Mouse (Mus musculus) intestine, embryonic 14.5 days (tissue): ENCODE measurements around the gene Mfng. TPM values are rescaled to one million over a fixed set of nuclear protein-coding genes. Genes with fewer than 3 reads are reported as not detected.

Experiments used
- ATAC-seq: fragments of 200-750 bp; cut with Nextera tagmentation; replicated peaks from 2 replicates; pipeline ENCODE4 v1.8.0; 2017; ENCODE audit warnings: low read depth, moderate number of reproducible peaks, moderate TSS enrichment, moderate library complexity; ENCODE audit not compliant: low FRiP score, low TSS enrichment
- DNase-seq: peaks from one replicate; pipeline ENCODE4 v3.0.0-alpha.2; 2018; ENCODE audit warnings: low spot score
- H3K27ac ChIP-seq: fragments of 300-500 bp; sonication (generic); 2 replicates; pipeline ENCODE4 v1.5.1; 2014; ENCODE audit warnings: low read depth, mild to moderate bottlenecking, control low read depth
- H3K27me3 ChIP-seq: fragments of 300-500 bp; sonication (generic); replicated peaks from 2 replicates; pipeline ENCODE4 v1.6.1; 2014; ENCODE audit warnings: low read length, control low read depth; ENCODE audit not compliant: control insufficient read depth, insufficient read depth
- H3K36me3 ChIP-seq: fragments of 300-500 bp; sonication (generic); 2 replicates; pipeline ENCODE4 v1.6.1; 2014; ENCODE audit warnings: low read length, control low read depth; ENCODE audit not compliant: control insufficient read depth, insufficient read depth
- H3K4me1 ChIP-seq: fragments of 300-500 bp; sonication (generic); replicated peaks from 2 replicates; pipeline ENCODE4 v1.6.1; 2014; ENCODE audit warnings: low read length, control low read depth, mixed read lengths; ENCODE audit not compliant: control insufficient read depth, insufficient read depth
- H3K4me2 ChIP-seq: fragments of 300-500 bp; sonication (generic); 2 replicates; pipeline ENCODE4 v1.6.1; 2014; ENCODE audit warnings: low read length
- H3K4me3 ChIP-seq: fragments of 300-500 bp; sonication (generic); 2 replicates; pipeline ENCODE4 v1.5.1; 2014; ENCODE audit warnings: low read depth, low read length, control low read depth, mixed read lengths
- H3K9ac ChIP-seq: fragments of 300-500 bp; sonication (generic); 2 replicates; pipeline ENCODE4 v1.6.1; 2014; ENCODE audit warnings: mild to moderate bottlenecking, low read length
- H3K9me3 ChIP-seq: fragments of 300-500 bp; sonication (generic); 2 replicates; pipeline ENCODE4 v1.6.1; 2016; ENCODE audit warnings: low read length, control low read depth; ENCODE audit not compliant: control insufficient read depth
- WGBS: fragments of 180-500 bp; shearing (Covaris S2); extraction: QIAGEN DNeasy Blood & Tissue Kit; methylation state at CpG from one replicate; pipeline ENCODE4 v1.1.7; 2014; 5-methylcytosine and 5-hydroxymethylcytosine counted together
- polyA plus RNA-seq: library from polyadenylated mRNA; unstranded; fragments of >200 nt; fragmentation: Nextera tagmentation; extraction: Ambion mirVana; gene quantifications from 2 replicates; pipeline ENCODE4 v1.2.1, GENCODE M21; 2014

Gene Mfng
- polyA plus RNA-seq: 18.4 and 19.1 TPM in 2 replicates

DNA sequence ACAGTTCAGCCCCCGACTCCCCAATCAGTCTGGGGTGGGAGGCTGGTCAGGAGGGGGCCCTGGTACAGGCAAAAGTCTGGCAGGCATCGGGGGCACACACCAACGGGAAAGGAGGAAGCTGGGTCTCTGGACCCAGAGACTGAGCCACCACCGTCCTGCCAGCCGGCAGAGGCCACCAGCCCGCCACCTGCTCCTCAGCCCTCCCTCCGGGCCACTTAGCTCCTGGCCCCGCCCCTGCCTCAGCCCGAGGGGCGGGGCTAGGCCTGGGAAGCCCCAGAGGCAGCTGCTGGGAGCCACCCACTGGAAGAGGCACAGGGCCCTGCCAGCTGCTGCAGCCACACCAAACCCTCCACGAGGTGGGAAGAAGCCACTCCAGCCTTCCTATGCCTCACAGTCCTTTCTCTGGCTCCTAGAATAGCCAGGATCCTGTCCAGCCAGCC, at the start of gene Mfng:
TSS of gene Mfng (minus strand) at position 186 of the 440 bp plus-strand sequence.
- DNase-seq: peak; percentile 72
- Histone ChIP-seq H3K9ac (peak within 1 kb of the TSS; percentile 30), H3K4me3 (peak within 1 kb of the TSS; percentile 24), H3K36me3 (no peaks in the 10 kb centered on the region; the same call in 1 of the 2 replicates), H3K9me3 (0 out of 2 replicates have a peak, but pooled peaks cover 3% of the 10 kb centered on the region), H3K27me3 (no peaks in the 10 kb centered on the region), H3K4me1 (peaks cover 6% of the 10 kb centered on the region), H3K27ac (0 out of 2 replicates have a peak within 1 kb of the TSS, but pooled peaks have one; percentile 14), H3K4me2 (peak within 1 kb of the TSS; percentile 38)
- 4% methylated on average over 11 of the region's 11 CpGs for WGBS
- peak; percentile 79 for ATAC-seq

DNA sequence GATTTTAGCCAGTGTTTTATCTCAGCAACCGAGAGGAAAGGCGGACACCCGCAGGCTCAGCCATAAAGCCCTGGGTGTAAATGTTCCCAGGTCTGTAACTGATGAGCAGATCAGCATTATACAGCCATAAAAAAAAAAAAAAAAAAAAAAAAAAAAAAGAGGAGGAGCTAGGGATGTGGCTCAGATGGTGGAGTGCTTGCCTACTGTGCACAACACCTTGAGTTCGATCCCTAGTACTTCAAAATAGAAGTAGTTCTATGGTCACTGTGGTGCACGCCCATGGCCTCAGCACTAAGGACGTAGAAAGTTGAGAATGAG, 42.8 kb upstream of the Mfng start:
- Histone ChIP-seq H3K9me3 (no peaks in the 10 kb centered on the region), H3K4me3 (no peak overlapping the region), H3K4me1 (peaks cover 5% of the 10 kb centered on the region; the same call in 1 of the 2 replicates), H3K9ac (no peak overlapping the region), H3K36me3 (no peaks in the 10 kb centered on the region), H3K4me2 (no peak overlapping the region), H3K27me3 (no peaks in the 10 kb centered on the region), H3K27ac (no peak overlapping the region)
- ATAC-seq: no peak
- 51% methylated on average over 6 of the region's 6 CpGs for WGBS
- no peak for DNase-seq

DNA sequence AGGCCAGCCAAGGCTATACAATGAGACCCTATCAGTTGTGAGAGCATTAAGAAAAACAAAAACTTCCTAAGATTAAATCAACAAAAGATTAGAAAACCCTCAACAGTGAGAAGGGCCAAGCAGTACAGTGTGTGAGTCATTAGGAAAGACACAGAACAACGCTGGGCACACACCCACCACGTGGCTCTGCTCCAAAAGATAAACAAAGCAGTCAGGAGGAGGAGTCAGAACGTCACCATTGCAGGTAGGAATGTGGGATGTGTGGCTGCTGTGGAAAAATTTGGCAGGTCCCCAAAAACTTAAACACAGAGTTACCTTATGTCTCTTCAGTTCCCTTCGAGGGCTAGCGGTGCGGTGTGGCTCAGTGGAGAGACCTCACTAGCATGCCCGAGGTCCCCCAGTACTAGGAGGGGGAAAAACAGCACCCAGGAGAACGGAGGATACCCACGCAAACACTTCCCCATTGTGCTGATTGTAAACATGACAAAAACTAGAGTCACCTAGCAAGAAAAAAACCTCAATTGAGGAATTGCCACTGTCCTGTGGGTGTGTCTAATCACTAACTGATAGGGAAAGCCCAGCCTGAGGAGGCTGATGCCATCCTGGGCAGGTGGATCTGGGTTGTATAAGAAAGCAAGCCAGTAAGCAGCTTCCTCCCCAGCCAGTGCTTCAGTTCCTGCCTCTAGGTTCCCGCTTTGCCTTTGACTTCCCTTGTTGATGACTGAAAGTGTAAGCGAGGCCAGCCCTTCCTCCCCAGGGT, 42.2 kb upstream of the Mfng start:
- Histone ChIP-seq H3K4me3 (no peak overlapping the region), H3K4me1 (peaks cover 5% of the 10 kb centered on the region; the same call in 1 of the 2 replicates), H3K4me2 (no peak overlapping the region), H3K9ac (no peak overlapping the region), H3K36me3 (no peaks in the 10 kb centered on the region), H3K9me3 (no peaks in the 10 kb centered on the region), H3K27ac (no peak overlapping the region), H3K27me3 (no peaks in the 10 kb centered on the region)
- no peak for DNase-seq
- ATAC-seq: peak; percentile 81
- 37% methylated on average over 11 of the region's 11 CpGs for WGBS

DNA sequence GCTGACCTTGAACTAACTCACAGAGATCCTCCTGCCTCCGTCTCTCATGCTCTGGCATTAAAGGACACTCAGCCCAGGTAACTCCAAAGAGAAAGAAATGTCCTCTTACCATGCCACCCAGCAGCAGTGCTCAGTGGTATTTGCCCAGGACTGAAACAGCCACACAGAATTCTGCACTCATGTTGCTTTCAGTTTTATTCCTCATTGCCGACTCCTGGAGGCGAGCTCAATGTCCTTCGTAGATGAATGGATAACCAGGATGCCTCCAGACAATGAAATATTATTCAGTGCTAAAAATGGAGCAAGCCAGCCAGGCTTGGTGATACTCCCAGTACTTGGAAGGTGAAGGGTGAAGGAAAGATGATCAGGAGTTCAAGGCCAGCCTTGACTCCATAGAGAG, 40.3 kb upstream of the Mfng start:
- no peak overlapping the region for H3K4me2 ChIP-seq
- no peak overlapping the region for H3K4me3 ChIP-seq
- DNase-seq: no peak
- H3K36me3 ChIP-seq: no peaks in the 10 kb centered on the region
- H3K4me1 ChIP-seq: peaks cover 5% of the 10 kb centered on the region; the same call in 1 of the 2 replicates
- no peaks in the 10 kb centered on the region for H3K27me3 ChIP-seq
- H3K9ac ChIP-seq: no peak overlapping the region
- H3K9me3 ChIP-seq: no peaks in the 10 kb centered on the region
- WGBS: 85% methylated on average over 4 of the region's 4 CpGs
- H3K27ac ChIP-seq: no peak overlapping the region
- ATAC-seq: no peak

DNA sequence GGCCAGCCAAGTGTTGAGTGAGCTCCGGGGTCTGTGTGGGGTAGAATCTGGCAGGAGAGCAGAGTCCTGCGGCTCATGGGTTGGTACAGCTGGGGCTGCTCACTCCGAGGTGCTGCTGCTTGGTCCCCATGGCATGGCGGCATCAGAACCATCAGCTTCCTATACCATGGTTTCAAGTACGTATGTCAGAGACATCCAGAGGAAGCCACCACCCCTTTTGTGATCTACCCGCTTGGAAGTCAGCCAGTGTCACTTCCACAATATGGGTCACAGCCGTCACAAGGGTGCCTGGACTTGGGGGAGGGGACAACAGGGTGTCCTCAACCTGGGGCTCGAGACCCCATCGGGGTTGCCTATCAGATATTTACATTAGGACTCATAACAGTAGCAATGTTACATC, 36.9 kb upstream of the Mfng start:
- Histone ChIP-seq H3K9ac (no peak overlapping the region), H3K4me1 (peaks cover under 1% of the 10 kb centered on the region; the same call in 1 of the 2 replicates), H3K27me3 (no peaks in the 10 kb centered on the region), H3K4me2 (no peak overlapping the region), H3K4me3 (no peak overlapping the region), H3K27ac (no peak overlapping the region), H3K9me3 (no peaks in the 10 kb centered on the region), H3K36me3 (no peaks in the 10 kb centered on the region)
- WGBS: 70% methylated on average over 9 of the region's 9 CpGs
- ATAC-seq (no peak), DNase-seq (no peak)

DNA sequence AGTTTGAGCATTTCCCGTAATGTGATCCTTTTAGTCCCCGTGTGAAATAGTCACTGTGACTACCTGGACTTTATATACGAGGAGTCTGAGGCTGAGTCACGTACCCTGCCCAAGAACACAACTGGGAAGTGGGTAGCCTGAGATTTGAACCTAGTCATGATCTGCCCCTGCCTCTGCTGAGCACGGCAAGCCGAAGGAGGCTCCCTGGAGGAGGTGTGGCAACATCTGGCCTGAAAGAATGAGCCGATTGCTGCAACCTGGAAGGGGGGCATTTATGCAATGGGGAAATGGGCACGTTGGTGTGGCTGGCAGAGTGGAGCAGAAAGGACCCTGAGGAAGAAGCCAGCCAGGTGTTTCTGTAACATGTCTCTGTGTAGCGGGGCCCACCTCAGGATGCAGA, 36.5 kb upstream of the Mfng start:
- no peak overlapping the region for H3K4me3 ChIP-seq
- H3K9me3 ChIP-seq: no peaks in the 10 kb centered on the region
- H3K4me1 ChIP-seq: no peaks in the 10 kb centered on the region
- H3K9ac ChIP-seq: no peak overlapping the region
- WGBS: 67% methylated on average over 9 of the region's 9 CpGs
- H3K27me3 ChIP-seq: no peaks in the 10 kb centered on the region
- no peaks in the 10 kb centered on the region for H3K36me3 ChIP-seq
- no peak for DNase-seq
- ATAC-seq: no peak
- no peak overlapping the region for H3K4me2 ChIP-seq
- H3K27ac ChIP-seq: no peak overlapping the region

DNA sequence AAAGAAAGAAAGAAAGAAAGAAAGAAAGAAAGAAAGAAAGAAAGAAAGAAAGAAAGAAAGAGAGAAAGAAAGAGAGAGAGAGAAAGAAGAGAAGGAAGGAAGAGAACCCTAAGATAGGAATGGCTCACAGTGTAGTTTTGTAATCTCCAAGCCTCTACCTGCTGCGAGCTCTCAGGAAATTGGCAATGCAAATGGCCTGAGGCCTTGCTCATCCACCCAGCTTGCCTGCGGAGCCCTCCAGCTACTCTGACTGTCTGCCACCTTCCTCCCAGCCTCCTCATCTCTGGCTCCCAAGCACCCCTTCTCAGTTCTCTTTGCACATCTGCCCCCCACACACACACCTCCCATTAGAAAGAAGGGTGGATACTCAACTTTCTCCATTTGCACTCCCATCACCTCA, 35.7 kb upstream of the Mfng start:
- H3K27ac ChIP-seq: no peak overlapping the region
- no peak overlapping the region for H3K9ac ChIP-seq
- no peaks in the 10 kb centered on the region for H3K9me3 ChIP-seq
- no peaks in the 10 kb centered on the region; the same call in 1 of the 2 replicates for H3K27me3 ChIP-seq
- H3K4me3 ChIP-seq: no peak overlapping the region
- 94% methylated on average over 2 of the region's 2 CpGs for WGBS
- peaks cover 1% of the 10 kb centered on the region; the same call in 1 of the 2 replicates for H3K4me1 ChIP-seq
- DNase-seq (no peak), ATAC-seq (no peak)
- H3K4me2 ChIP-seq: no peak overlapping the region
- H3K36me3 ChIP-seq: no peaks in the 10 kb centered on the region

DNA sequence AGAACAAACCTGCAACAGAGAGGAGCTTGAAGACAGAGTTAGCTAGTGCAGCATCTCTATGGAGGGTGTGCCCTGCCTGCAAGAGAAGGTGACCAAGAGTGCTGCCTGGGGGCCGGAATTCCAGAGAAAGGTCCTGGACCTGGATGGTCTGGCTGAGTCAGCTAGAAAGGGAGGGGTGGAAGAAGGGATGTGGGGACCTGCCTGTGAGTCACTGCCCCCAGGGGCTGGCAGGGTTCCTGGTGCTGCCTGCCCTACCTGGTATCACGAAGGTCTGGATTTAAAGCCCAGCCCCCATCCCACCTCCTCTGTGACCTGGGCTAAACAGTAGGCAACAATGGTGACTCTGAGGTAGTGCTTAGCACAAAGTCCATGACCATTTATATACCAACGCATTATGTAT, 33.9 kb upstream of the Mfng start:
- ATAC-seq (no peak), DNase-seq (no peak)
- Histone ChIP-seq H3K27ac (no peak overlapping the region), H3K4me3 (no peak overlapping the region), H3K9ac (no peak overlapping the region), H3K27me3 (peaks cover 4% of the 10 kb centered on the region; the same call in 1 of the 2 replicates), H3K4me2 (no peak overlapping the region), H3K9me3 (no peaks in the 10 kb centered on the region), H3K36me3 (no peaks in the 10 kb centered on the region), H3K4me1 (peaks cover 9% of the 10 kb centered on the region)
- WGBS: 66% methylated on average over 3 of the region's 3 CpGs

DNA sequence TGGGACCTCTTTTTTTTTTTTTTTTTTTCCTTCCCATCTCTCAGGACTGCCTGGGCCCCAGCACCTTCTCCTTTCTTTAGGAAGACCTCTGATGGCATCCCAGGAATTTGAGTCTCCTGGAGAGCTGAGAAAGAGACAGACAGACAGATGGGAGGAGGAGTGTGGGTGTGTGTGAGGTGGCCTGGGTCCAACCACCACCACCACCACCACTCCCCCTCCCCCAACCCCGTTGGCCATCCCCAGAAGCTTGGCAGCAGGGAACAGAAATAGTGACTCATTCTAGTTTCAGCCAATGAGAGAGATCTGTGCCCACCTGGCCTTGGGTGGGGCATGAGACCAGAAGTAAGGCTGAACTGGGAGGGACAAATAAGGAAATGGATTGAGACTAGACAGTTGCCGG, 33.3 kb upstream of the Mfng start:
- peaks cover 6% of the 10 kb centered on the region for H3K27me3 ChIP-seq
- no peak overlapping the region for H3K9ac ChIP-seq
- no peak for ATAC-seq
- peaks cover 10% of the 10 kb centered on the region for H3K4me1 ChIP-seq
- H3K36me3 ChIP-seq: no peaks in the 10 kb centered on the region
- WGBS: 42% methylated on average over 2 of the region's 2 CpGs
- no peak overlapping the region for H3K4me2 ChIP-seq
- H3K9me3 ChIP-seq: no peaks in the 10 kb centered on the region
- no peak overlapping the region for H3K27ac ChIP-seq
- H3K4me3 ChIP-seq: no peak overlapping the region
- no peak for DNase-seq
